Mouse (Mus musculus) testis, adult 2 months (tissue): ENCODE measurements around the gene Alg9. TPM values are rescaled to one million over a fixed set of nuclear protein-coding genes. Genes with fewer than 3 reads are reported as not detected.
"Not testable (repeated sequence)": the region's sequence is repeated elsewhere in the genome, so short reads cannot be mapped to it uniquely, and the experiment has no call there.

Source experiments
- H3K27ac ChIP-seq: fragments of 200-500 bp; 2 replicates; pipeline ENCODE4 v1.5.1; 2012; ENCODE audit warnings: low read depth, low read length; ENCODE audit not compliant: control insufficient read depth, insufficient read depth
- H3K27me3 ChIP-seq: fragments of 200-500 bp; 2 replicates; pipeline ENCODE4 v1.6.1; 2012; ENCODE audit warnings: mild to moderate bottlenecking, low read length, moderate library complexity; ENCODE audit not compliant: control insufficient read depth, insufficient read depth
- H3K36me3 ChIP-seq: fragments of 200-500 bp; 2 replicates; pipeline ENCODE4 v1.6.1; 2012; ENCODE audit warnings: mild to moderate bottlenecking, low read length; ENCODE audit not compliant: control insufficient read depth, insufficient read depth
- H3K4me1 ChIP-seq: fragments of 200-500 bp; 2 replicates; pipeline ENCODE4 v1.6.1; 2012; ENCODE audit warnings: low read length; ENCODE audit not compliant: control insufficient read depth, insufficient read depth
- H3K4me3 ChIP-seq: fragments of 200-500 bp; 2 replicates; pipeline ENCODE4 v1.5.1; 2012; ENCODE audit warnings: low read depth, mild to moderate bottlenecking, low read length, moderate library complexity, mixed read lengths; ENCODE audit not compliant: control insufficient read depth
- CTCF ChIP-seq: fragments of 200-500 bp; IDR thresholded peaks from 2 replicates; pipeline ENCODE4 v1.5.1; 2012; ENCODE audit warnings: low read depth, mild to moderate bottlenecking, inconsistent platforms, low read length, moderate library complexity; ENCODE audit not compliant: control insufficient read depth, insufficient read depth, insufficient replicate concordance
- POLR2A ChIP-seq: fragments of 200-500 bp; IDR thresholded peaks from 2 replicates; pipeline ENCODE4 v1.6.1; 2012; ENCODE audit warnings: low read depth, mild to moderate bottlenecking, inconsistent platforms, low read length, moderate library complexity; ENCODE audit not compliant: control insufficient read depth
- polyA plus RNA-seq: library from polyadenylated mRNA; depleted of rRNA; stranded (reverse); fragments of >200 nt; gene quantifications from 2 replicates; pipeline ENCODE4 v1.2.3, GENCODE M21; 2012

Alg9 gene
- polyA plus RNA-seq, 1 experiment, result 40.0 TPM

DNA sequence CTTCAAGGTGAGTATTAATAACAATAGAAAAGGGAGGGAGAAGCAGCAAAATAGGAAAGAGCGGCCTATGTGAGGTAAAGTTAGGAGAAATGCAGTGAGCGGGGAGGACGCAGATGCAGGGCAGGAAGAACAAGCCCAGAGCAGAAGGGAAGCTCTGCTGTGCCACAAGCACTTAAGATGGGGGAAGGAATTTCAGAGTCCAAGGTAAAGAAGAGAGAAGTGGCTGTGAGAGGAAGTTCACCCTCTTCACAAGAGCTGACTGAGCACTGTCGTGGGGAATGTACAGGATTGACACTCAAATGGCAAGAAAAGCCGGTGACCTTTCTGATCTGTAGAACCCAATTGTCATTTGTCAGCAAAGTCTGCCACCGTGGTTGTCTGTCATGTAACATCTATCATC, 43.2 kb downstream of the Alg9 start:
- H3K27ac ChIP-seq, result no peak overlapping the region
- H3K27me3 ChIP-seq, result no peaks in the 10 kb centered on the region
- TF ChIP-seq CTCF (no peak), POLR2A (no peak)
- no peaks in the 10 kb centered on the region for H3K4me1 ChIP-seq
- H3K4me3 ChIP-seq, result no peak overlapping the region
- no peaks in the 10 kb centered on the region for H3K36me3 ChIP-seq

DNA sequence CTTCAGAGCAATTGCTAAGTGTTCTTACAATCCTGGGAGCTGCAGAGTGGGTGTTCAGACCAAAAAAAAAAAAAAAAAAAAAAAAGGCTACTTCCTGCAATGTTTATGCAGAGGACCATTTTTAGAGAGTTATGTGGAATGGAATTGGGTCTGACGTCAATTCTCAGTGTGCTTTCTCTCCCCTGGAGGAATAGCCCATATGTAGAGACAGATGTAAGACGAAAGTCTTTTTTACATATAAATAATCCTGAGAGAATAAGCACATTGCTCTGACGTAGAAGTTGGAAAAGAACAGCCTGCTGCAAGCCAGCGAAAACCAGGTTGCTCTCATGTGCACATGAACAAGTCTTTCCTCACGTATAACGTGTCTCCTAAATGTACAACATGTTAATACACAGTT, 44.9 kb downstream of the Alg9 start:
- no peaks in the 10 kb centered on the region for H3K36me3 ChIP-seq
- H3K4me1 ChIP-seq, result no peaks in the 10 kb centered on the region
- TF ChIP-seq CTCF (no peak), POLR2A (no peak)
- H3K27ac ChIP-seq, result no peak overlapping the region
- H3K27me3 ChIP-seq, result no peaks in the 10 kb centered on the region
- no peak overlapping the region for H3K4me3 ChIP-seq

DNA sequence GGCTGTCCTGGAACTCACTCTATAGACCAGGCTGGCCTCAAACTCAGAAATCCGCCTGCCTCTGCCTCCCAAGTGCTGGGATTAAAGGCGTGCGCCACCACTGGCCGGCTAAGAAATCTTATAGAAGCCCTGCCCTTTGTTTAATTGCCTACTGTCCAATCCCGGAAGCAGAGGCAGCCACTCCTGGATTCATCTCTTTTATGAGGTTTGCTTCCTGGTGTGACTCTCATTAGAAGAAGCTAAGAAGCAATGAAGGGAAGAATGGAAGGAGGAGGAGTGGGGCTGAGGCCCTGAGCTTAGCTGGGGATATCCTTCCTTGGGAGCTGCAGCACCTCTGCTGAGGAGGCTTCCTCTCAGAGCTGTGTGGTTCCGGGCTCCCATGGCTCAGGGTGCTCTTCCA, 46.8 kb downstream of the Alg9 start:
- no peaks in the 10 kb centered on the region for H3K36me3 ChIP-seq
- no peak overlapping the region for H3K4me3 ChIP-seq
- no peaks in the 10 kb centered on the region for H3K27me3 ChIP-seq
- TF ChIP-seq CTCF (no peak), POLR2A (no peak)
- no peak overlapping the region for H3K27ac ChIP-seq
- no peaks in the 10 kb centered on the region for H3K4me1 ChIP-seq

DNA sequence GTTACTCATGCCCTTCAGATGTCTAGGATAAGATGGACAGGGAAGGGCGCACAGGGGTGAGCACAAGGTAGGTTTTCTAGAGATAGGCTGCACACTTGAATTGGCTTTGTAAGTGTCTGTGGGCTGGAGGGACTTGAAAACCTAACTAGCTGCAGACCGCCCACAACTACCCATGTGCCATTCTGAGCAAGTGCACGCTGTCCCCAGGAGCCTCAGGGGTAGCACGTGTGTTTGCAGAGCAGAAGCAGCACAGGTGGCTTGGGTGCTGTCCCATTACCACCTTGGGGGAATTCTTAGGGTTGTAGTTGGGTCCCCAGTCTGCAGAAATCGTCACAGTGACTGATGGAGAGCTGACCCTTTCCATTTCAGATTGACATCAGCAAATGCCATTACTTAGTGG, 47.4 kb downstream of the Alg9 start:
- no peak overlapping the region for H3K27ac ChIP-seq
- H3K36me3 ChIP-seq, result no peaks in the 10 kb centered on the region
- no peak for TF ChIP-seq CTCF
- H3K27me3 ChIP-seq, result no peaks in the 10 kb centered on the region
- no peaks in the 10 kb centered on the region for H3K4me1 ChIP-seq
- no peak overlapping the region for H3K4me3 ChIP-seq

DNA sequence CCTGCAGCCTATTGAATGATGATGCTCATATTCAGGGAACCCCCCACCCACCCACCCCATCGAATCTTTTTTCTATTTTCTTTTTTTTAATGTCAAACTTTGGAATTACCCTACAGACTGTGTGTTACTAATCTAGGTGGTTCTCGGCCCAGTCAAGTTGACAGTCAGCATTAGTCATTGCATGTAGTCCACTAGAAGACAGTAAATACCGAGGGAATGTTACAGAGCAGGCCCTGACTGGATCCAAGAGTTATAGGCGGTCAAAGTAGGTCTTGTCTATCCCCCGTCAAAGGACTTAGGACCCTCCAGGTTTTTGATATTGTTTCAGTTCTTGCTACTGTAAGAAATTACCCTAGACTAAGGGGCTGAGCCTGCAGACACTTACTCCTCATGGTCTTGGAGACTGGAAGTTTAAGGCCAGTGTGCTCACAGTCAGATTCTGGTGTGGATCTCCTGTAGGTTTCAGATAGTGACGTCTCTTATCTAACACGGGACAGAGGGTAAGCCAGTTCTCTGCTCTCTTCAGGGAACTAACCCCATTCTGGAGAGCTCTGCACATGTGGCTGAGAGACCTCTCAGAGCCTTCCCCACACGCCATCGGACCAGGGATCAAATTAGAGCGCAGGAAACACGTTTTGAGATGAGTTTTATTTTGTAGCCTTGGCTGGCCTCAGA, 49.1 kb downstream of the Alg9 start:
- H3K4me1 ChIP-seq, result no peaks in the 10 kb centered on the region
- no peak overlapping the region for H3K4me3 ChIP-seq
- no peaks in the 10 kb centered on the region for H3K27me3 ChIP-seq
- H3K27ac ChIP-seq, result no peak overlapping the region
- H3K36me3 ChIP-seq, result no peaks in the 10 kb centered on the region
- TF ChIP-seq POLR2A (no peak), CTCF (no peak)

DNA sequence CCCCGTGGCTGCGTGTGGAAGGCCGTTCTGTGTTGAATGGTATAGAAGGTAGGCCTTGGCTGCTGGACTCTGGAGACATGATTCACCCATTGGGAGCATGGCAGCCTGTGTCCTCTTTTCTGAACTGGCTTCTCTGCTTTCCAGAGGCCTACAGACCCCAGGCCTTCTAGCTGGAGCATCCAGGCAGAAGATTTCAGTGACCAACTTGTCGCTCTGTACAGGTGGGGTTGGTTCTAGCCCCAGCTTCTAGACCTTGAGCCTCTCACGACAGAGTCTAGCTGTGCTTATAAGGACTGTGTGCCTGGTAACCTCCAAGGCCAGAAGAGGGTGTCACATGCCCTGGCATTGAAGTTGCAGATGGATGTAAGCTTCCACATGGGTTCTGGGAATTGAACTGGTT, 56.7 kb downstream of the Alg9 start:
- no peak for TF ChIP-seq CTCF
- no peak for TF ChIP-seq POLR2A
- H3K4me1 ChIP-seq, result peaks cover 3% of the 10 kb centered on the region; the same call in 1 of the 2 replicates

DNA sequence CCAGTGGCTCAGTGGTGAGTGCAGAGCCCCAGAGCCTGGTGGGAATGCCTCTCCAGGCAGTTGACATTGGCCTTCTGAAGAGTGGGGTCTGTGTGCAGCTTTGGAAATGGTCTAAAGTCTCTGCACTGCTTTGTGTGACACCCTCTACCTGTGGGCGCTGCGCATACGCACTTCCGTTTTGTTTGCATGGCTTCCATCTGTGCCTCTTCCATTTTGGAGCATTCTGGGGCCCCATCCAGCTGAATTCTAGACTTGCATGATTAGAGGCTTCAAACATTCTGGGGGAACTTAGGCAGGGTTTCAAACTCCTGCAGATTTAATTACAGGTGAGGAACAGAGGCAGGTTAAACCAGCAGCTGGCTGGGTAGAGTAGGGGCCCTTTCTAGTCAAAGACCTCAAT, 57.3 kb downstream of the Alg9 start:
- Histone ChIP-seq H3K27me3 (no peaks in the 10 kb centered on the region), H3K4me3 (no peak overlapping the region), H3K27ac (no peak overlapping the region; the same call in 1 of the 2 replicates), H3K36me3 (no peaks in the 10 kb centered on the region), H3K4me1 (peaks cover 3% of the 10 kb centered on the region; the same call in 1 of the 2 replicates)
- no peak for TF ChIP-seq POLR2A
- TF ChIP-seq CTCF, result no peak

More for the DNA sequence above, 56.7 kb downstream of the Alg9 start:
- H3K4me3 ChIP-seq, result no peak overlapping the region
- no peak overlapping the region for H3K27ac ChIP-seq
- H3K27me3 ChIP-seq, result no peaks in the 10 kb centered on the region
- H3K36me3 ChIP-seq, result no peaks in the 10 kb centered on the region

DNA sequence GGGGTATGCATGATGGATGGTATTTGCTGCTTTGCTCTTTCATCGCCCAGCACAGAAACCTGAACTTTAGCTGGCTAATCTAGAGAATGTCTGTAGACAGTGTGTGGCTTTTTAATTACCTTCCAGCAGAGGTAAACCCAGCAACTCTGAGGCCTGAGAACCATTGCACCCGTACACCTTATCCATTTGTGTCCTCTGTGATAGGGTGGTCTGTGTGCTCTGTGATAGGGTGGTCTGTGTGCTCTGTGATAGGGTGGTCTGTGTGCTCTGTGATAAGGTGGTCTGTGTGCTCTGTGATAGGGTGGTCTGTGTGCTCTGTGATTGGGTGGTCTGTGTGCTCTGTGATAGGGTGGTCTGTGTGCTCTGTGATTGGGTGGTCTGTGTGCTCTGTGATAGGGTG, 57.8 kb downstream of the Alg9 start:
- H3K4me1 ChIP-seq, H3K36me3 ChIP-seq, H3K27me3 ChIP-seq, H3K4me3 ChIP-seq, H3K27ac ChIP-seq: not testable (repeated sequence)
